Mouse (Mus musculus): ENCODE data around the gene Mtg1. TPM values are rescaled to one million over a fixed set of nuclear protein-coding genes. Genes with fewer than 3 reads are reported as not detected.
A peak's percentile ranks its signal among the peaks of the same experiment; 100 is the strongest.

Mtg1 gene
- total RNA-seq (2022) = 10 to 100 TPM; 22.1 to 31.4 (median 27.4) TPM

DNA sequence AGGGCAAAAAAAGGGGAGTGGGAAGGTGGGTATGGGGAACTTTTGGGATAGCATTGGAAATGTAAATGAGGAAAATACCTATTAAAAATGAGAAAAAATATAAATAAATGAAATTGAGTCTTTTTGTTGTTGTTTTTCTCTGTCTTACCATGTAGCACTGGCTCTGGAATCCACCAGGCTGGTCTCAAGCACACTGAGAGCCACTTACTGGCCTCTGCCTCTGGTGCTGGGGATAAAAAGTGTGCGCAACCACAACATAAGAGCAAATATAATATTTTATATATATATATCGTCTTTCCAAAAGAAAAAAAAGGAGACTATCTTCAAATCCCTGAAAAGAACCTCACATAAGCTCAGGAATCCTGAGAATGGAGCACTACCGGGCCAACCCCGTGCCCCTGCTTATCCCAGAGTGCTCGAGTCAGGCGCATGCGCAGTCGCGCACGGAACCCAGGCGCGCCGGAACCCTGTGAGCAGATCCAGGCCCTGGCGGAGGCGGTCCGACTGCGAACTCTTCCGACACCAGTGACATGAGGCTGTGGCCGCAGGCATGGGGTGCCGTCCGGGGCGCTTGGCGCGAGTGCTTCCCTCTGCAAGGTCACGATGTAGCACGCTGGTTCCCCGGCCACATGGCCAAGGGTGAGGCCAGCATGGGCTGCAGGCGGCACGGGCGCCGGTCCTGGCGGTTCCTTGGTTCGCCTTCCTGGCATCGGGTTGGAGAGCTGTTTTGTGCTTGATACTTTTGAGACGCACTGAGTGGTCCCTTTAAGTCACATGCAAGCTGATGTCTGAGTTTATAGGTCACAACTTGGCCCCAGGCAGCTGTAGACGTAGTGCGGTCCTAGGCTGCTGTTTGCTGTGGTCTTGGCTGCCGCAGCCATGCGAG lies at the start of gene Mtg1:
TSS of gene Mtg1 (plus strand) at position 430 of the 886 bp plus-strand sequence.
- DNase-seq (ENCODE audit: low spot score in 2 of 2) = peak; percentile 95 to 98

DNA sequence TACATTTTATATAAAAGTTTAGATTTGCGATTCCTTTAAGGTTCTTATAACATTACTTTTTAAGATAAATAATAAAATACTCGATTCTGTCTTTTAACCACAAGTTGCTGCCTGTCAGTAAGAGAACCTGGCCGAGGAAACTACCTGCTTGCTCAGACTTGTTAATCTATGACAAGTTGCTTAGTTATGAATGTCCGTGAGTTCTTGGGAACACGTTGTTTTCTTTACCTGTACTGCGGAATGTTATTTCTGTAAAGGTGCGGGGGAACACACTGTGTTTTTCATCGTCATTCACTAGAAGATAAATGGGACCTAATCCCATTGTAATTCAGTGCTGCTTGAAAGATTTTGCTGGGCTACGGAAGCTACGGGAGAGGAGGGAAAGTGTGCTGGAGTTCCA lies 46.8 kb upstream of the Mtg1 start:
- no peak for DNase-seq (ENCODE audit: low spot score in 2 of 2)

DNA sequence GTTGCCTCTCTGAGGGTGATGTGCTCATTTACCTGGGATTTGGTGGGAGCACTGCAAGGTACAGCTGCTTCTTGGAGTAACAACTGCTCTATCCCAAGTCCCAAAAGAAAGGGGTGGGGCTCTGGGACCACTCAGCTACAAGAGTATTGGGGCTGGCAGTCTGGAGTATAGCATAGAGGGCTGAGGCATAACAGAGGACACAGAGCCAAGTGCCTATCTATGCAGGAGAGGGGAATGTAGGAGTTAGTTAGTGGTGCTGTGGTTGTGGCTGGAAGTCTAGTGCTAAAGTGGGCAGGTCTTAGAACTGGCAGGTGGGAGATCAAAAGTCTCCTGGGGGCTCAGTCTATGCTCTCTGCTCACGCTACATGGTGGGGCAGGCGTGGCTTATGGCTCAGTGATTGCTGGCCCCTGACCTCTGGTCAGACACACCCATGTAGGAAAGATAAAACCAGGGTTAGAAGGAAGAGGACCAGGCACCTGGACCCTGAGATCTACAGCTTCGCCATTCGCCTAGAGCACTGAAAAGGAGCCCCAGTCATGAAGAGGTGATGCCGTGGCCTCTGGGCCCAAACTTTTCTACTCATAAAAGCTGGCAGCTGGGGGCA lies 44.3 kb upstream of the Mtg1 start, which contains the start of gene Prap1:
TSS of gene Prap1 (plus strand) at position 472 of the 605 bp plus-strand sequence.
- no peak for DNase-seq (ENCODE audit: low spot score in 2 of 2)

DNA sequence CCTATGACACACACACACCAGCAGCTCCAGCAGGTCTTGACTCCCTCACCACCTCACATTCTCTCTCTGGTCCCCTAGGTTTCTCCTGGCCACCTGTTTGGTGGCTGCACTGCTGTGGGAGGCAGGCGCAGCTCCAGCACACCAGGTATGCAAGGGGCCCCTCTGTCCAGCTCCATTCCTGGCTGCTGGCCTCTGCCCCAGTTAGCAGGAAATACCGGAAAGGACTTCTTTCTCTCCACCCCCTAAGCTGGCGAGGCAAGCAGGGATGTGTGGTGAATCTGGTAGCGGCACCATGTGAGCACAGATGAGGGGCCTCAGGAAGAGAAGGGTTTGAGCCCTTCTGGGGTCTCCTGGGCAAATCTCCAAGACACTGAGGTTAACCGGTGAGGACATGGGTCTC lies 42.4 kb upstream of the Mtg1 start:
- no peak for DNase-seq (ENCODE audit: low spot score in 2 of 2)

DNA sequence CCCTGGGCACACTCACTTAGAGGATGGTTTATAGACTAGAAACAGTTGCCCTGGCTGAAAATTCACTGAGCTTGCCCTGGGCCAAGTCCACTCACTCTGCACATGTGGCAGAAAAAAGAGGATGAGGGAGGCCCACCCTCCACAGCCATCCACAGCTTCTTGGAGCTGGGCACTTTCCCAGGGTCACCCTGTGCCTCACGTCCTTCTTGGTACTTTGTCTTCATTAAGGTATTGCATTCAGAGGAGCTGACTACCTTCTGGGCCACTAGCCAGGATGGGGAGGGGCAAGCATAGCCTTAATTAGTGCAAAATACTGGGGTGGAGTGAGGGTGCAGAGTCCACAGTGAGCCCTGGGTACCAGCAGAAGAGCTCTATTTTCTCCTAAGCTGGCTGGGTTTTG lies 41.8 kb upstream of the Mtg1 start:
- no peak for DNase-seq (ENCODE audit: low spot score in 2 of 2)

DNA sequence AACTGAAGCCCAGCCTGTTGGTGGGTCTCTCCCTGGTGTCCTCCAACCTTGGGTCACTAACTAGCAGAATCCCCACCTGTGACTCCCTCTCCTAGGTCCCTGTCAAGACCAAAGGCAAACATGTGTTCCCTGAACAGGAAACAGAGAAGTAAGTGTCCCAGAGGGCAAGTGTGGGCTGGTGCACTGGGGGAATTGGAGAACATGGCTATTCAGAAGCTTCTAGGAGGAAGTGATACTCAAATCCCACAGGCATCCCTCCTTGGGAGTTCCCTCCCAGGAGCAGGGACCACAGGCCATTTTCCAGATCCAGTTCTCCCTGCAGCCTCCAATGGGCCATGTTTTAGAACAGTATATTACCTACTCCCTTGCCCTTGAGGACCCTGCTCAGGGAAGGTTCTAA lies 41.3 kb upstream of the Mtg1 start:
- no peak for DNase-seq (ENCODE audit: low spot score in 2 of 2)

DNA sequence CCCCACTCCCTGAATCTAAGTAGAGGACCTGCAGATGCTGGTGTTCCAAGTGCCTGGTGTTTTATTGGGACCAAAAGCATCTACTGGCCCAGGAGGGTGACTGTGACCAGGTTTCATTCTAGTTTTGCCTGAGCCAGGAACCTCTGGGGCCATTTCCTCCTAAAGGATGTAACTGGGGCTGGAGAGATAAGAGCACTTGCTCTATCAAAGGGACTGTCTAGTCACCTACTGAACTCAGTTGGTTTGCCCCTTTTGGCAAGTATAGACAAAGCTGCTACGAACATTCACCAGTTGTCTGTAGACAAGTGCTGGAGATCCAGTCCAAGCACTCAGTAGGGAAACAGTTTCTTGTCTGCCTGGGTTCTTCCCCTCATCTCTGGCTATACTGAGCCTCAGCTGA lies 38.9 kb upstream of the Mtg1 start:
- DNase-seq (ENCODE audit: low spot score in 2 of 2) = no peak

DNA sequence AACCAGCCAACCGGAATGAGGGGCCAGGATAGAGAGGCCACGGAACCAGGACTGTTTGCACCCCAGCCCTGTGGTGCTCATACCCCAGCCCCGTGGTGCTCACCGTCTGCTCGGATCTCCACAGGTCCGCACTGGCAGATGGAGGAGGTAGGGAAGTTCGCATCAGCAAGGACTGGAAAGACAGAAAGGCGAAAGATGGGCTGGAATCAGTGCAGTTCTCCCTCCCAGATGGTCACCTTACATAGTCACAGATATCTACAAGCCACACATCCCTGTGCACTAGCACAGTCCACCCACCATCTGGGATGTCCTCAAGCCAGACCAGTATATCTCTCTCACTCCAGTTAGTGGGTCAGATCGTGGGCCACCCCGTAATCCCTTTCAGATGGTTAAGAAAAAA lies 35.9 kb upstream of the Mtg1 start:
- no peak for DNase-seq (ENCODE audit: low spot score in 2 of 2)

DNA sequence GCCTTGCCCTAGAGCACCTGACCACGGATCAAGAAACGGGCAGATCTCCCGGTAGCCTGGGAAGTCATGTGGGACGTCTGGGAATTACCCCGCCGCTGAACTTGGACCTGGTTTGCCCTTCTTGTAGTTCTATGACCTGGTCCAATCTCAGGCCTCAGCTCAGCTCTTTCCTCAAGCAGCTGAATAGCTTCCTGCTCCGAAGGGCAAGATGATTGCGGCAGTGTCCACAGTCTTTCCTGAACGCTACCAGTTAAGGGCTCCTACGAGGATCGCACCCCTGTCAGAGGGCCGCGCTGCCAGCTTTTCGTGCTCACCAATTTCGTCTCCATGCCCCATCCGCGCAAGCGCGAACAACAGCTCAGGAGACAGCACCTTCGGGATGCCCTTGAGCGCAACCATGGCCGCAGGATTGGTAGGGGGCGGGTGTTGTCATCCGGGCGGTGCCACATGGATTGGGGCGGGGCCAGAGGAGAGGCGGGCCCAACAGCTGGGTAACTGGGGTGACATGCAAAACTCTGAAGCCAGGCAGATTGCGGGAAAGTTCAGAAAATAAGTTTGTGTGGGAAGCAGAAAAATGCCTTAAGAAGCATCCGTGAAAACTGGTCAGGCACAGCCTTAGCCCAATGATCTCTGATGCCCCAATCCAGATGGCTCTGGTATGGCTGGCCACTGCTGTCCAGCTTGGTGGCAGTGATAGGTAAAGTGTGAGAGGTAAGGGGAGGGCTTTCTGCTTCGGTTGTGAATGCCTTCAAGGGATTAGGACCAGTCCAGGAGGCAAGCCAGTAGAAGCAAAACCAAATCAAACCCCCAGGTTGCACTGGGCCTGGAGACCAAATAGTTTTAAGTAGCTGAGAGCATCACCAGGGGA lies 35.1 kb upstream of the Mtg1 start, which contains the start of gene Fuom:
TSS of gene Fuom (minus strand) at position 449 of the 868 bp plus-strand sequence.
- DNase-seq (ENCODE audit: low spot score in 2 of 2) = peak; percentile 75 to 85

DNA sequence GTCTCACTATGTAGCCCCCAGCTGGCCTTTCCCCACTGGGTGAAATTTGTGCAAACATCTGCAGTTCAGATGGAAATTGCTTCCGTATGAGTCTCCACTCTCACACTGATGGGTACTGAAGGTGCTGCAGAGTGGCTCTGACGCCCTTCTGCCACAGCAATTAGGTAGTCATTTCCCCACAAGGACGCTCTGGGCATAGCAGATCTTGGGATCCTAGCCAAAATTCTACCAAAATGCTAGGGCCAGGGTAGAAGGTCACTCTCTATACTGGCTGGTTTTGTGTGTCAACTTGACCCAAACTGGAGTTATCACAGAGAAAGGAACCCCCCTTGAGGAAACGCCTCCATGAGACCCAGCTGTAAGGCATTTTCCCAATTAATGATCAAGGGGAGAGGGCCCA lies 33.4 kb upstream of the Mtg1 start:
- DNase-seq (ENCODE audit: low spot score in 2 of 2) = no peak

DNA sequence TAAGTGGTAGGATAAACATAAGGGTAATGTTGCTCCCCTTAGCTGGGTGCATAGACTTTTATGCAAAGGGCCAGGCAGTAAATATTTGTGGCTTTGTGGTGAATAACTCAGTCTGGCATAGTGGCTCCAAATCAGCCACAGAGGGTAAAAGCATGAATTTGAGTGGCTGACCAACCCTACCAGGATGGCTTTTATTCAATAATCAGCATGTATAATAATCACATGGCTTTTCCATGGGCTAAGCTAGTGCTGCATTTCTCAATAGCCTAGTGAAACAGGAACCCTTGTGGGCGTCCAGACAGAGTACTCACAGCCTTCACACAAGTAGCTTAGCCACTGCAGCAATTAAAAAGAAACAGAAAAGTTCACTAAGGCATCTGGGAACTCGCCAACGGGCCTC lies 25.4 kb upstream of the Mtg1 start:
- no peak for DNase-seq (ENCODE audit: low spot score in 2 of 2)

DNA sequence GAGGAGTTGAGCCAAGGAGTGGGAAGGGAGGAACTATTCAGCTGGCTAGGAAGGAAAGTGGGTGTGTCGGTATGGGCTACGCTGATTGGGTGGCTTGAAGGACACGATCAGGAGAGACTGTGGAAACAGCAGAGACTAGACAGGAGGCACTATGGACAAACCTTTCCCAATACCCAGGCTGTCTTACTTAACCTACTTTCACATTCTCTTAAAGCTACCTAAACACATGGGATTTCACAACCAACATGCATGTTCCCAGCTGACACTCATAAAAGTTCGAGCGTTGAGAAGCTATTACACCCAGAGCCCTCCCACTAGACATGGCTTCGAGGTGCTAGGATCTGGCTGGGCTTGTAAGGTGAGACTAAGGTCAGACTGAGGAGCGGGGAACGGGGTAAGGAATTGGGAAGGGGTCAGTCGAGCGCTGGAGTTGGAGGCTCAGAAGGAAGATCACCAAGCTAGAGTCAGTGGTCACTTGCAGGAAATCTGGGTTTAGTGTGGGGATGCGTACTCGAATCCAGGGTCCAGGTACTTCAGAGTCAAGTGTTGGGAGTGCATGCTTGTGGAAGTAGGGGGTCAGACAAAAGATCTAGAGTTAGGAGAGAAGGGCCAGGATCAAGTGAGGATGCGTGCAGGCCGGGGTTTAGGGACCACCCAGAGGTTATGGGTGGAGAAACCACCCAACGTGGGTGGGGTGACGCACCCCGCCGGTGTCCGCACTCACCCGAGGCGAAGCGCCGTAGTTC lies 21.6 kb upstream of the Mtg1 start, which contains the start of gene Paox:
TSS of gene Paox (plus strand) at position 217 of the 746 bp plus-strand sequence.
- DNase-seq (ENCODE audit: low spot score in 2 of 2) = peak; percentile 25 to 67

DNA sequence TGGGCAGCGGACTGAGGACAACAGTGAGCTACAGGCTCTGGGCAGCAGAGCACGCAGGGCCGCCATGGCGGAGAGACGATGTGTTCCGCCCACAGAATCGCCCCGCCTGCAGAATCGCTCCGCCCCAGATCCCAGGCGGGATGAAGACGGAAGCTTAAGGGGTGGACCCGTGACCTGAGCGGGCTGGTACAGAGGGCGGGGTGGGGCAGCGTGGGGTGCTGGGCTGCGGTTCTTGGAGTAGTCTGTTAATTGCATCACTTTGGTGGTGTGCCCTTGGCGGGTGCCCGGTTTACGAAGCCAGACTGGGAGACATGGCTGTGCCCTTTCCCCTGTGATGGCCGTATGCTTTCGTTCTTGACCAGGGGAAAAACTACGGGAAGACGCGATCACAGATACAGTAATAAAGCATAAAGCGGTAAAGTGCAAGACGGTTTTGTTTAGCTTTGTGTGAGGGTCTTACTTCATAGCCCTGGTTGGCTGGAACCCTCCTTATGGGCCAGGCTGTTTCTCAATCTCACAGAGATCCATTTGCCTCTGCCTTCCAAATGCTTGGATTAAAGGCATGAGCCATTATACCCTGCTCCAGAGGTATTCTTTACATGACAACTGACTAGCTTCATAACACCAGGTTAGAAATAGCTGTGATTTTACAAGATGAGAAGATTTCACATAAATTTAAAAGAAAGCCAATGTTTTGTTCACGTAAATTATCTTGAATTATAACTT lies 20.9 kb upstream of the Mtg1 start, which contains the start of gene Echs1:
TSS of gene Echs1 (minus strand) at position 148 of the 726 bp plus-strand sequence.
- DNase-seq (ENCODE audit: low spot score in 2 of 2) = peak; percentile 73 to 81

DNA sequence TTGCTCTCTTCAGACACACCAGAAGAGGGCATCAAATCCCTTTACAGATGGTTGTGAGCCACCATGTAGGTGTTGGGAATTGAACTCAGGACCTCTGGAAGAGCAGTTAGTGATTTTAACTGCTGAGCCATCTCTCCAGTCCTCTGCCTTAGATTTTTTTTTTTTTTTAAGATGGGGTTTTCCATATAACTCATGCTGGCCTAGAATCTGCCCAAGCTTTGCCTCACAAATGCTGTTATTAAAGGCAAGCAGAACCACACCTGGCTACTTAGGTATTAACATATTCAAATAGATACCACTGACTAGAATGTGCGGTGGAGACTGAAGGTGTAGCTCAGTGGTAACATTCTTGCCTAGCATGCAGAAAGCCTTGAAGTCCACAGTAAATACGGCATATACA lies 16.9 kb upstream of the Mtg1 start:
- DNase-seq (ENCODE audit: low spot score in 2 of 2) = no peak

DNA sequence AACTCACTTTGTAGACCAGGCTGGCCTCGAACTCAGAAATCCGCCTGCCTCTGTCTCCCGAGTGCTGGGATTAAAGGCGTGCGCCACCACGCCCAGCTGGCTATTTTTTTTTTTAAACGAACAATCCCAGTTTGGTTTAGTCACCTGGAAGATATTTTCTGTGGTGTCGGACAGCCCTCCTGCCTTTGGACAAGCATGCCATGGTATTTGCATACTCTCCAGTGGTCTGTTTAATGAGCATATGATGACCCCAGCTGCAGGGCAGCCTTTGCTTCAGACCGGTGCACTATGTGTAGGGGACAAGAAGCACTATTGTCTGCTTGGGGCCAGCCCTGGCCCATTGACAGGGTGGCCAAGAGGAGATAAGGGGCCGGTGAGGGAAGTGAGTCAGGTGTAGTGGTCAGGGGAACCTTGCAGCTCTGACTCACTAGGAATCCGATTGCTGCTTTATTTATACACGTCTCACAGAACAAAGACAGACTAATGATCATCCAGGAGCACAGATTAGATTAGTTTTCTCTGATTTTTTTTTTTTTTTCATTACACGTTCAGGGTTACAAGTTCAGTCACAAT lies 15.9 kb upstream of the Mtg1 start:
- no peak for DNase-seq (ENCODE audit: low spot score in 2 of 2)

DNA sequence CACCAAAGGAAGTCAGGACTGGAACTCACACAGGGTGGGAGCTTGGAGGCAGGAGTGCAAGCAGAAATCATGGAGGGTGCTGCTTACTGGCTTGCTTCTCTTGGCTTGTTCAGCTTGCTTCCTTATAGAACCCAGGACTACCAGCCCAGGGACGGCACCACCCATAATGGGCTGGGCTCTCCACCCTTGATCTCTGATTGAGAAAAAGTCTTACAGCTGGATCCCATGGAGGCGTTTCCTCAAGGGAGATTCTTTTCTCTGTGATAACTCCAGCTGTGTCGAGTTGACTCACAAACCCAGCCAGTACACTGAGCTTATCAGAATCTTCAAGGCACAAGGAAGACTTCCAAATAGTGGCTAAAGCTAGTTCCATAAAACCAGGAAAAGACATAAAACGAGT lies 14.6 kb upstream of the Mtg1 start:
- no peak for DNase-seq (ENCODE audit: low spot score in 2 of 2)

DNA sequence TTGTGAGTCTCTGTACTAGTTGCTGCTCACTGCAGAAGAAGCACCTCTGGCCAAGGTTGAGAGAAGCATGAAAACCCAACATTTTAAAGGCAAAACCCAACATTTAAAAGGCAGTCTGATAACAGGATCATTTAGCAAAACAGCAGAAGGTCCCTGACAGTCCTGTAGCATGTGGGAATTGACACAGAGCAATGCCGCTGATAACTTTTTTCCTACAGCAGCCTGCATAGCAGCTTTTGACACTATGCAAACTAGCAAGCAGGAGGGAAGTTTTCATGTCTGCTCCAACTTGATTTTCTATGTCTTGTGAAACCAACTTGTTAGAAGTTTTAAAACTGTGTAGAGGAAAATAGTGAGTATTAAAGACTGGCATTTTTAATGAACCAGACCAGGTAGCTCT lies 13.0 kb upstream of the Mtg1 start:
- no peak for DNase-seq (ENCODE audit: low spot score in 2 of 2)

DNA sequence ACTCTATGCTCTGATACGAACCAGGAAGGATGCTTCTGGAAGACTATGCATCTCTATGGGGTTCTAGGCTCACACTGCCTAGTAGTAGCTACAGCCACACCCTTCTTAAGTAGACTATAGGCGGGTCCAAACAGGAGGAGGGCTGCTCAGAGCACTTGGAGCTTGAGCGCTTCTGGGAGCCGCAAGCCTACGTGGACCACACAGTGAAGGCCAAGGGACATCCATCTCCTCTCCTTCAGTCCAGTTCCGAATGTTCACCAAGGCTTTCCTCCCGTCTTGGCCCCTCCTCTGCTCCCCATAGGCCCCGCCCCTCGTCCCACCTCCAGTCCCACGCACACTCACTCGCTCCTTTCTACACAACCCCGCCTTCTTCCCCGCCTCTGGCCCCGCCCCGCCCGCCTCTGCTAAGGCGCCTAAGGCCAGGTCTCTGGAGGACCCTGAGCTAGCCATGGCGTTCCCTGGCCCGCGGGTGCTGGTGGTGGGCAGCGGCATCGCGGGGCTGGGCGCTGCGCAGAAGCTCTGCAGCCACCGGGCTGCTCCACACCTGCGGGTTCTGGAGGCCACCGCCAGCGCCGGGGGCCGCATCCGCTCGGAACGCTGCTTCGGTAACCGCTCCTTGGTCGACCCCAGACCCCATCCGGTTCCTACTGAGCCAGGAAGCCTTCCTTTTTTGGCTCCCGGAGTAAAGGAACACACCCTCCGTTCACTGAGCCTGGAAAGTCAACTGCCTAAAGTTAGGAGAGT lies 11.9 kb upstream of the Mtg1 start:
- peak; percentile 68 to 86 for DNase-seq (ENCODE audit: low spot score in 2 of 2)

DNA sequence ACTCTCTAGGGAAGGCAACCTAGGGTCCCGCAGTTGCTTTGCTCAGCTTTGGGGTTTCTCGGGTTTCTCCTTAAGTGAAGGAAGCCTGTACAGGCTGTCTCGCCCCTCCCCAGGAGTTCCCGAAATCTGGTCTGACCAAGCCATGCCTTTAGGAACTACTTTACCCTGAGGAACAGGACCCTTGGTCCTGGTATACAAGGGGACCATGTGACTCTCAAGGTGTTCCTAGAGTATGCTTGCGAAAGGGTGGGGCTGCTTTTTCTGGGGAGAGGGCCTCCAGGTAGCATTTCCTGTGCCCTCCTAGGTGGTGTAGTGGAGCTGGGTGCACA lies 11.4 kb upstream of the Mtg1 start:
- no peak for DNase-seq (ENCODE audit: low spot score in 2 of 2)

Data from left cerebral cortex, adult 8-10 months (tissue).